Mouse (Mus musculus) stomach, postnatal 0 days (tissue): ENCODE data around the gene Trib2. TPM values are rescaled to one million over a fixed set of nuclear protein-coding genes. Genes with fewer than 3 reads are reported as not detected.

Source experiments
- ATAC-seq: fragments of 200-750 bp; cut with Nextera tagmentation; 2 replicates; pipeline ENCODE4 v1.8.0; 2017; ENCODE audit not compliant: low FRiP score, low TSS enrichment
- DNase-seq: peaks from one replicate; pipeline ENCODE4 v3.0.0-alpha.2; 2016; ENCODE audit warnings: low spot score
- H3K27ac ChIP-seq: fragments of 300-500 bp; sonication (generic); replicated peaks from 2 replicates; pipeline ENCODE4 v1.5.1; 2014; ENCODE audit warnings: mild to moderate bottlenecking, control low read depth
- H3K27me3 ChIP-seq: fragments of 300-500 bp; sonication (generic); 2 replicates; pipeline ENCODE4 v1.6.1; 2014; ENCODE audit warnings: low read length; ENCODE audit not compliant: control insufficient read depth, insufficient read depth
- H3K36me3 ChIP-seq: fragments of 300-500 bp; sonication (generic); 2 replicates; pipeline ENCODE4 v1.6.1; 2014; ENCODE audit warnings: low read length, mixed read lengths; ENCODE audit not compliant: control insufficient read depth, insufficient read depth
- H3K4me1 ChIP-seq: fragments of 300-500 bp; sonication (generic); replicated peaks from 2 replicates; pipeline ENCODE4 v1.6.1; 2014; ENCODE audit warnings: antibody characterized with exemption; ENCODE audit not compliant: control insufficient read depth, insufficient read depth
- H3K4me2 ChIP-seq: fragments of 300-500 bp; sonication (generic); replicated peaks from 2 replicates; pipeline ENCODE4 v1.6.1; 2014; ENCODE audit warnings: low read depth, mild to moderate bottlenecking, control low read depth, moderate library complexity
- H3K4me3 ChIP-seq: fragments of 300-500 bp; sonication (generic); 2 replicates; pipeline ENCODE4 v1.5.1; 2014; ENCODE audit warnings: low read depth, low read length, control low read depth
- H3K9ac ChIP-seq: fragments of 300-500 bp; sonication (generic); 2 replicates; pipeline ENCODE4 v1.6.1; 2014; ENCODE audit warnings: mild to moderate bottlenecking, low read length, control low read depth, mixed read lengths
- H3K9me3 ChIP-seq: fragments of 300-500 bp; sonication (generic); 2 replicates; pipeline ENCODE4 v1.6.1; 2016; ENCODE audit warnings: low read length; ENCODE audit not compliant: control insufficient read depth
- CTCF ChIP-seq: IDR thresholded peaks from 2 replicates; pipeline ENCODE4 v1.5.1; 2016; ENCODE audit warnings: antibody characterized with exemption, low read depth, mild to moderate bottlenecking, moderate library complexity
- EP300 ChIP-seq: optimal IDR thresholded peaks from 2 replicates; pipeline ENCODE3; 2016; ENCODE audit warnings: antibody characterized with exemption
- WGBS: fragments of 180-500 bp; shearing (Covaris S2); extraction: QIAGEN DNeasy Blood & Tissue Kit; methylation state at CpG from one replicate; pipeline ENCODE4 v1.1.7; 2014; 5-methylcytosine and 5-hydroxymethylcytosine counted together
- polyA plus RNA-seq: library from polyadenylated mRNA; unstranded; fragments of >200 nt; fragmentation: Nextera tagmentation; extraction: Ambion mirVana; gene quantifications from 2 replicates; pipeline ENCODE4 v1.2.1, GENCODE M21; 2015

Gene Trib2
- polyA plus RNA-seq, 1 experiment from 2014 or later: 9.9 TPM

DNA sequence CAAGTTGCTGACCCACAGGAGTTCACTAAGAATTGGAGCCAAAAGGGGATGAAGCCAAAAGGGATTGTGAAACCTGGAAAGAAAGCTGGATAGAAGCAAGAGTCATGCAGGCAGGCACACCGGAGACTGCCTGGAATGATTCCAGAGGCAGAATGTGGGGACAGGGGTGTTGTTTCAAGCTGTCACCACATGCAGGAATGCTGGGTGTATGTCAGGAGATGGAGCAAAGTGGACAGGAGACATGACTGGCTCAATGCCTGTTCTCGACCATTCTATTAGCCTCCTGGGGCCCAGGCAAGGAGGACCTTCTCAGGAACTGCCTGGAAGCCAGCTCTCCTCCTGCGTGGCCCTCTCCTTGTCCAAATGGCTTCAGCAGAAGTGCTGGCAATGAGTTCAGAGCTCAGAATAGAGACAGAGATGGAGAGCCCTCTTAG, 33.2 kb upstream of the Trib2 start:
- no peak overlapping the region for H3K9ac ChIP-seq
- no peaks in the 10 kb centered on the region for H3K36me3 ChIP-seq
- H3K4me3 ChIP-seq: no peak overlapping the region
- no peak overlapping the region for H3K4me2 ChIP-seq
- ATAC-seq (no peak), DNase-seq (no peak)
- no peaks in the 10 kb centered on the region for H3K4me1 ChIP-seq
- 42% methylated on average over 3 of the region's 3 CpGs for WGBS
- H3K27ac ChIP-seq: no peak overlapping the region; the same call in 1 of the 2 replicates
- no peak for TF ChIP-seq CTCF
- TF ChIP-seq EP300: no peak
- H3K27me3 ChIP-seq: no peaks in the 10 kb centered on the region
- H3K9me3 ChIP-seq: no peaks in the 10 kb centered on the region

DNA sequence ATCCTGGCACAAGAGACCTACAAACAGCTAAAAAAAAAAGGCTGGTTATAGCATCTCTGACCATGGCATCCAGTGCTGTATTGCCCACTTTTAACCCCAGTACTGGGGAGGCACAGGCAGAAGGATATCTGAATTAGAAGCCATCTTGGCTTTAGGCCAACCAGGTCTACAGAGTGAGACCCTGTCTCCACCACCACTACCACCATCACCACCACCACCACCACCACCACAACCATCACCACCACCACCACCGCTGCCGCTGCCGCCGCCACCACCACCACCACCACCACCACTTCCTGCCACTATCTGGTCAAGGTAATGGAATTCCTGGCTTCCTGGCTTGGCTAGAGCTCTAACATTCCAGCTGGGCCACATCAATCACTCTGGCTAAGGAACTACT, 31.7 kb upstream of the Trib2 start:
- Histone ChIP-seq H3K36me3 (no peaks in the 10 kb centered on the region), H3K9me3 (no peaks in the 10 kb centered on the region), H3K27me3 (no peaks in the 10 kb centered on the region), H3K4me1 (no peaks in the 10 kb centered on the region), H3K9ac (no peak overlapping the region), H3K4me2 (no peak overlapping the region), H3K4me3 (no peak overlapping the region), H3K27ac (no peak overlapping the region)
- TF ChIP-seq CTCF: no peak
- TF ChIP-seq EP300: no peak
- DNase-seq (no peak), ATAC-seq (no peak)
- 100% methylated on average over 1 of the region's 4 CpGs for WGBS

DNA sequence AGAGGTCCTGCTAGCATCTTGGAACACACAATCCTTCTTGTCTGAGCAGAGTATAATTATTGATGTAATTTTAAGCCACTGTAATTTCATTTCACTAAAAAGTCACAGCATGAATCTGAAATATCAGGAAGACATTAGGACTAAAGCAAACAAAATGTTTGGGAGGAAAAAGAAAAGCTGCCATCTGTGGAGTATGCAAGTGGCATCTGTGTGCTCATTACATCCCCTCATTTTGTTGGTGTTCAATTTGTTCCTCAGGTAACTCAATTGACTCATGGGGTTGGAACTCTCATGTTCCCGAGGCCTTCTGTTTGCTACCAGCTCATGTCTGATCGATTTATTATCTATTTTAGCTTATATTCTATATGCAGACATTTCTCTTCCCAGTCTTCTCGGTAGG, 28.0 kb upstream of the Trib2 start:
- no peak overlapping the region for H3K9ac ChIP-seq
- DNase-seq (no peak), ATAC-seq (no peak)
- TF ChIP-seq EP300 (no peak), CTCF (no peak)
- H3K4me2 ChIP-seq: no peak overlapping the region
- H3K27ac ChIP-seq: no peak overlapping the region
- H3K9me3 ChIP-seq: no peaks in the 10 kb centered on the region
- H3K4me1 ChIP-seq: no peaks in the 10 kb centered on the region
- H3K36me3 ChIP-seq: no peaks in the 10 kb centered on the region
- H3K27me3 ChIP-seq: no peaks in the 10 kb centered on the region
- no peak overlapping the region for H3K4me3 ChIP-seq
- WGBS: 72% methylated on average over 3 of the region's 3 CpGs

DNA sequence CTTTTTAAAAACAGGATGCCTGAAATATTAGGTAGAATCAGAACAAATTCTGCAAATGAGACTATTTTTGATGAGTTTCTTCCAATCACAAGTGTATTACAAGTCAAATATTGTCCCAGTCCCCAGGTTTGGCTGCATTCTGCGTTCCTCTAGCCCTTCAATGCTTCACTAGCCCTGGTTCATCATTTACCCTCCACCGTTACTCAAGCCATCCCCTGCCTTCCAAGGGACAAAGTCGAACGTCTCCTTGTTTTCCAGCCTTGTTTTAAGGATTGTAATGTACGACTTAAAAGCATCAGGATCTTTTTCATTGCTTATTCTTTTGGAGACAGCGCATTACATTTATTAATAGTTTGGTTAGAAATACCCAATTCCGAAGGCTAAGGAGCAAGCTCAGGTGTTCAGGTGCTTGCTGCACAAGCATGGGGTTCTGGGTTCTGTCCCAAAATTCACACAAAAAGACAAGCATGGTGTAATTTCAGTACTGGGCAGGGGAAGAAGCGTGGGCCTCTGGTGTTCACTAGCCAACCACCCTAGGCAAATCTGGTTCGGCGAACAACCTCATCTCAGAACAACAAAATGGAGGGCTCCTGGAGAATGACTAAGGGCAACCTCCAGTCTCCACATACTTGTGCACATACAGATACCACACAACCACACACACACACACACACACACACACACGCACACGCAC, 24.3 kb upstream of the Trib2 start:
- H3K36me3 ChIP-seq: no peaks in the 10 kb centered on the region

DNA sequence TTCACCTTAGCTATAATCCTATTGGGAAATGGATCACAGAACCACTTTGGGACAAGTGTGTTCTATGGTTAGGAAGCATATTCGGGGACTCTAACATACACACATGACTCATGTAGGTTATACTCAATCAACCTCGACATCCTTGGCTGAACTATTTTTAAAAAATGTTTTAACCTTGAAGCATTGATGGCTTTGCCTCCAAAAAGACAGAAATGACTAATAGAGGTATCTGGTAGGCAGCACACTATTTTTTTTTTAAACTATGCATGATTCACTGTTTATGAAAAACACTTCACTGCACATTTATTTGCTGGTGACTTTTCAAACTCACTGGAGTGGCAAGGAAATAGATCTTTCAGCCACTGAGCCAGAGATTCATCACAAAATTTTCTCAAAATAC, 21.5 kb upstream of the Trib2 start:
- H3K4me2 ChIP-seq: no peak overlapping the region

More for the DNA sequence above, 24.3 kb upstream of the Trib2 start:
- Histone ChIP-seq H3K27ac (no peak overlapping the region), H3K4me2 (no peak overlapping the region), H3K4me1 (no peaks in the 10 kb centered on the region), H3K27me3 (no peaks in the 10 kb centered on the region), H3K4me3 (no peak overlapping the region), H3K9ac (no peak overlapping the region), H3K9me3 (no peaks in the 10 kb centered on the region)
- WGBS: 88% methylated on average over 12 of the region's 12 CpGs
- DNase-seq (no peak), ATAC-seq (no peak)
- TF ChIP-seq EP300 (no peak), CTCF (no peak)

DNA sequence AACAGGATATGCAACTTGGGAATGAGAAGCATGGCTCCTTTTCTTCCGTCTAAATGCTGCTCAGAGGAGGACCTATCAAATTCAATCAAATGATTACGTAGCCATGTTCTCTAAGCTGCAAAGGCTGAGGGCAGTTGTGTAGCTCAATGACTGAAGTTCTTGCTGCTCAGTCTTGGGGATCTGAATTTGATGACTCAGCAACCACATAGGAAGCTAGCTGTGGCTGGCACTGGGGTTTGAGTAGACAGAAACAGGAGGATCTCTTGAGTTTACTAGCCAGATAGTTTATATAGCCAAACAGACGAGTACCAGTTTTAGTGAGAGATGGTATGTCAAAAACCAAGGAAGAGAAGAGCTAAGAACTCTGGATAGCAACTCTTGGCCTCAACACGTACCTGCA, 20.8 kb upstream of the Trib2 start:
- 92% methylated on average over 4 of the region's 4 CpGs for WGBS
- Histone ChIP-seq H3K9ac (no peak overlapping the region), H3K4me1 (no peaks in the 10 kb centered on the region), H3K4me2 (no peak overlapping the region), H3K27ac (no peak overlapping the region), H3K36me3 (no peaks in the 10 kb centered on the region), H3K4me3 (no peak overlapping the region), H3K9me3 (no peaks in the 10 kb centered on the region), H3K27me3 (no peaks in the 10 kb centered on the region)
- no peak for DNase-seq
- ATAC-seq: no peak
- TF ChIP-seq CTCF (no peak), EP300 (no peak)

More for the DNA sequence above, 21.5 kb upstream of the Trib2 start:
- Histone ChIP-seq H3K36me3 (no peaks in the 10 kb centered on the region), H3K9ac (no peak overlapping the region), H3K4me3 (no peak overlapping the region), H3K9me3 (no peaks in the 10 kb centered on the region), H3K27me3 (no peaks in the 10 kb centered on the region), H3K27ac (no peak overlapping the region), H3K4me1 (no peaks in the 10 kb centered on the region)
- TF ChIP-seq CTCF (no peak), EP300 (no peak)
- WGBS: 83% methylated on average over 2 of the region's 2 CpGs
- DNase-seq: no peak
- ATAC-seq: no peak
